Mouse (Mus musculus) hindlimb bud, embryonic 11.5 days (tissue): Measurements from ENCODE around the gene Hmgb4.

Experiments used
- DNase-seq: peaks from one replicate; pipeline ENCODE4 v3.0.0-alpha.2; 2012; ENCODE audit warnings: low read depth, low spot score; ENCODE audit errors: extremely low spot score

Gene Hmgb4

GRCm38 (mm10) chr4:128260907-128261560, at the start of gene Hmgb4:
Gene Hmgb4, minus strand, starts transcription at chr4:128260957.
- no peak for DNase-seq

GRCm38 (mm10) chr4:128306011-128306410, 45.3 kb upstream of the Hmgb4 start:
- no peak for DNase-seq

- no peak for DNase-seq
These were observed 43.3 kb upstream of the Hmgb4 start for GRCm38 (mm10) chr4:128304049-128304448.

GRCm38 (mm10) chr4:128288095-128288494, 27.3 kb upstream of the Hmgb4 start:
- no peak for DNase-seq

GRCm38 (mm10) chr4:128285009-128285408, 24.3 kb upstream of the Hmgb4 start:
- DNase-seq = no peak

GRCm38 (mm10) chr4:128275586-128275985, 14.8 kb upstream of the Hmgb4 start:
- no peak for DNase-seq

- DNase-seq = no peak
These were observed 14.4 kb upstream of the Hmgb4 start for GRCm38 (mm10) chr4:128275116-128275515.

GRCm38 (mm10) chr4:128273146-128273545, 12.4 kb upstream of the Hmgb4 start:
- no peak for DNase-seq

- no peak for DNase-seq
These were observed 11.7 kb upstream of the Hmgb4 start for GRCm38 (mm10) chr4:128272501-128272900.

- no peak for DNase-seq
These were observed 10.2 kb upstream of the Hmgb4 start for GRCm38 (mm10) chr4:128270931-128271330.

GRCm38 (mm10) chr4:128270177-128270576, 9.4 kb upstream of the Hmgb4 start:
- no peak for DNase-seq

GRCm38 (mm10) chr4:128269261-128269875, 8.6 kb upstream of the Hmgb4 start:
- no peak for DNase-seq

- DNase-seq = no peak
These were observed 4.6 kb upstream of the Hmgb4 start for GRCm38 (mm10) chr4:128265341-128265740.

- no peak for DNase-seq
These were observed 3.7 kb upstream of the Hmgb4 start for GRCm38 (mm10) chr4:128264491-128264890.

- DNase-seq = no peak
These were observed 1.5 kb downstream of the Hmgb4 start for GRCm38 (mm10) chr4:128259211-128259610.

GRCm38 (mm10) chr4:128248676-128249075, 12.1 kb downstream of the Hmgb4 start:
- peak; percentile 39 for DNase-seq

GRCm38 (mm10) chr4:128245201-128245600, 15.6 kb downstream of the Hmgb4 start:
- no peak for DNase-seq

- DNase-seq = no peak
These were observed 18.9 kb downstream of the Hmgb4 start for GRCm38 (mm10) chr4:128241854-128242356.

- no peak for DNase-seq
These were observed 19.5 kb downstream of the Hmgb4 start for GRCm38 (mm10) chr4:128241075-128241853.

- DNase-seq = no peak
These were observed 21.6 kb downstream of the Hmgb4 start for GRCm38 (mm10) chr4:128239113-128239512.

GRCm38 (mm10) chr4:128233458-128233857, 27.3 kb downstream of the Hmgb4 start:
- DNase-seq = no peak
